Mouse (Mus musculus) embryonic facial prominence, embryonic 10.5 days (tissue): ENCODE data around the gene Plxna2. TPM values are rescaled to one million over a fixed set of nuclear protein-coding genes. Genes with fewer than 3 reads are reported as not detected.

Source experiments
- DNase-seq: peaks from one replicate; pipeline ENCODE4 v3.0.0-alpha.2; 2017; ENCODE audit warnings: low spot score
- H3K27ac ChIP-seq: fragments of 300-500 bp; sonication (generic); replicated peaks from 2 replicates; pipeline ENCODE4 v1.5.1; 2016; ENCODE audit warnings: mild to moderate bottlenecking
- H3K27me3 ChIP-seq: fragments of 300-500 bp; sonication (generic); replicated peaks from 2 replicates; pipeline ENCODE4 v1.6.1; 2016; ENCODE audit warnings: low read depth, mild to moderate bottlenecking; ENCODE audit not compliant: poor library complexity, severe bottlenecking
- H3K36me3 ChIP-seq: fragments of 300-500 bp; sonication (generic); replicated peaks from 2 replicates; pipeline ENCODE4 v1.6.1; 2016; ENCODE audit warnings: mild to moderate bottlenecking, moderate library complexity
- H3K4me1 ChIP-seq: fragments of 300-500 bp; sonication (generic); 2 replicates; pipeline ENCODE4 v1.6.1; 2016
- H3K4me3 ChIP-seq: fragments of 300-500 bp; sonication (generic); 2 replicates; pipeline ENCODE4 v1.5.1; 2016; ENCODE audit warnings: mild to moderate bottlenecking, moderate library complexity
- H3K9me3 ChIP-seq: fragments of 300-500 bp; sonication (generic); 2 replicates; pipeline ENCODE4 v1.6.1; 2016; ENCODE audit warnings: mild to moderate bottlenecking
- WGBS: fragments of 180-500 bp; shearing (Covaris S2); methylation state at CpG from one replicate; pipeline ENCODE4 v1.1.7; 2016; 5-methylcytosine and 5-hydroxymethylcytosine counted together
- polyA plus RNA-seq: library from polyadenylated mRNA; unstranded; fragments of >200 nt; fragmentation: Nextera tagmentation; extraction: Ambion mirVana; gene quantifications from 2 replicates; pipeline ENCODE4 v1.2.1, GENCODE M21; 2016

Plxna2 gene
- polyA plus RNA-seq, 1 experiment from 2014 or later: 12.9 TPM

DNA sequence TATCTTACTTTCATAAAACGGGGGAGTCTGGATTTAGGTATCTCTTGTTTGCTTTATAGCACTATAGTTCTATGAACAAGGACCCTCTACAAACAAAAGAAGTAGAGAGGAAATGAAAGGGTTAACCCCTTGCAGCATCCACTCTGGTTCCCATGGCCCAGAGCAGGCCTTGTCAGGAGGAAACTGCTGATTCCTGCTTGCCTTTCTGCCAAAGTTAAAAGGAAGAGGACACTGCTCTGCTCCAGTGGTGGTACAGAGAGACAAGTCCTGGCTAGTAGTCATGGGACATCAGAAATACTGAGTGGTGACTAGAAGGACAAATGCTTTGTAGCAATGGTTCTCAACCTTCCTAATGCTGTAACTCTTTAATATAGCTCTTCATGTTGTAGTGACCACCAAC lies 27.9 kb downstream of the Plxna2 start:
- peaks cover 63% of the 10 kb centered on the region for H3K36me3 ChIP-seq
- DNase-seq: no peak
- H3K4me3 ChIP-seq: no peak overlapping the region
- 80% methylated on average over 1 of the region's 1 CpGs for WGBS
- peaks cover 18% of the 10 kb centered on the region for H3K4me1 ChIP-seq
- no peak overlapping the region for H3K27ac ChIP-seq
- no peaks in the 10 kb centered on the region for H3K27me3 ChIP-seq
- no peaks in the 10 kb centered on the region for H3K9me3 ChIP-seq

DNA sequence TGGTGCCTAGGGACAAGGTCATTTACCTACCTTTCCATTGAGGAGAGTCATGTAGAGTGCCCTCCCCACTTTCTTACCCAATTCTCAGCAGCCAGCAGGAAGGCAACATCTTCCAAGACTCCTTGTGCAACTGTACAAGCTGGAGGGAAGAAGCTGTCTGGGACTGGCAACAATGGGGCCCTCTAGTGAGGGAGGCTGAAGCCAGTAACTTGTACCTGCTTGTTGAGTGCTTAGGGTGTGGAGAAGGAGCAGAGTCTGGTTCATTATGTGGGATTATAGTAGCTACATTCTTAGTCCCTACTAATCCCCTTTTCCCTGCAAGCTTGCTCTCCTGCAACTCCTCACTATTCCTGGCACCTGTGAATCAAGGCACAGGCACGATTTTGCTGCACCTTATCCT lies 32.1 kb downstream of the Plxna2 start:
- H3K27ac ChIP-seq: no peak overlapping the region
- no peak for DNase-seq
- H3K36me3 ChIP-seq: peaks cover 73% of the 10 kb centered on the region
- 67% methylated on average over 1 of the region's 1 CpGs for WGBS
- no peaks in the 10 kb centered on the region for H3K27me3 ChIP-seq
- no peaks in the 10 kb centered on the region for H3K9me3 ChIP-seq
- no peaks in the 10 kb centered on the region for H3K4me1 ChIP-seq
- H3K4me3 ChIP-seq: no peak overlapping the region

DNA sequence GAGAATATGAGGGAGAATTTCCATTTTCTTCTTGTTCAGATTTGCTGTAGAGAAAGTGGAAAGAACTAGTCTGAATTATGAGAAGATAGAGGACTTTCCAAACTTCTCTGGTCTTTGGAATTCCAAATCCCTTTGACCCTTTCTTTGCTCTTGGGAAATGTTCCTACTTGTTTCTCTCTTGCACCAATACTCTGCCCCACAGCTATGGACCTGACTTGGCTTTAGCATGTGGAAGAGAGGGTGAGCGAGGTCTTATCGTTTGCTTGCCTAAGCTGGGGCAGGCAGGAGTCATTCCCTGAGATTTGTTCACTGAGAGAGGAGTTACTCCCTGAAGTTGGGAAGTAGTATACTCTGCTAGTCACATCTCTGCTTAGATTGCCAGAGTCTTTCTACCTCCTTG lies 32.5 kb downstream of the Plxna2 start:
- H3K36me3 ChIP-seq: peaks cover 70% of the 10 kb centered on the region
- H3K4me3 ChIP-seq: no peak overlapping the region
- H3K27ac ChIP-seq: no peak overlapping the region
- no peaks in the 10 kb centered on the region for H3K9me3 ChIP-seq
- no peaks in the 10 kb centered on the region for H3K27me3 ChIP-seq
- no peak for DNase-seq
- H3K4me1 ChIP-seq: no peaks in the 10 kb centered on the region
- 96% methylated on average over 2 of the region's 2 CpGs for WGBS

DNA sequence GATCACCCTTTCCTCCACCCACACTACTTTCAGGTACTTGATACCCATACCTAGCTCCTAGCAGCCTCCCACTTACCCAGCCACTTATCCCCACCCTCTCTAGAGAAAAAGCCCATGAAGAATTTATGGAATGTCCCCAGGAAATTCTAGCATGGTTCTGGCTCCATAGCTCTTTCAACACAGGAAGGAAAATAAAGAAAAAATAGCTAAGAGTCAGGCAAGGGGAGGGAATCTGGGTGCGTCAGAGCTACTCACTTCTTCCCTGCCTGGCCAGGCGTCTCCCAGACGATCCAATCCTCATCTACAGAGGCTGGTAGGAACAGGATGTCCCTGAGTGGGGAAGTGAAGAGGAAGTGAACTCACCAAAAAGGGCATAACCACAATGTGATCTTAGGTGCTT lies 34.0 kb downstream of the Plxna2 start:
- peaks cover 67% of the 10 kb centered on the region for H3K36me3 ChIP-seq
- no peak for DNase-seq

DNA sequence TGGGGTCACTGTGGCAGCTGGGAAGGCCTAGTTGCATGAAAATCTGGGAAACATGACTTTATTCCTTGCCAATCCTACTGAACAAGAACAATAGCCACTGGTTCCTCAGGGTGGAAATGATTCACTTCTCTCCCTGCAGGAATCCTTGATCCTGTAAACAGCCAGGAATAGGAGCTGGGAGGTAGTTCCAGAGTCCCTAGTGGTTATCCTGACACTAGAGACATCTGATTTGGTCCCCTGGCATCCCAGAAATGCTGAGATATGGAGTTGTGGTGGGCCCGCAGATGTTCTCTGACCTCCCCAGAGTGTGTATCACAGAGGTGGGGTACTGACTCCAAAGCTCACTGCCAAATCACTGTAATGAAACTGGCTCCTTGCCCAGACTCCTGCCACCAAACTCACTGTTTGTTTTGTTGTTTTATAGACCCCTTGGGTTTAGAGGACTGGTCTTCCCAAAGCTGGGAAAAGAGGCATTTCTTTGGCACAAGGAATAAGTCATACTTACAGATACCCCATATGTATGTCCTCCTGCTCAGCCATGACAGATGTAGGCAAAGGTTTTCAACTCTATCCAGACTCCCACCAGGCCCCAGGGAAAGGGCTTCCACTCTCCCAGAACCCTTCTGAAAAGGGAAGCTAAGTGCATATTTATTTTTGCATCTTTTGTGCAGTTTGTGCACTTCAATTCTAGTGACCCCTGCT lies 40.6 kb downstream of the Plxna2 start:
- H3K4me3 ChIP-seq: no peak overlapping the region
- peaks cover 16% of the 10 kb centered on the region for H3K4me1 ChIP-seq
- whole genome bisulfite sequencing: 88% methylated on average over 1 of the region's 1 CpGs
- H3K27ac ChIP-seq: no peak overlapping the region
- no peaks in the 10 kb centered on the region for H3K27me3 ChIP-seq
- DNase-seq: no peak
- no peaks in the 10 kb centered on the region for H3K9me3 ChIP-seq
- peaks cover 16% of the 10 kb centered on the region for H3K36me3 ChIP-seq

More for the DNA sequence above, 34.0 kb downstream of the Plxna2 start:
- 71% methylated on average over 3 of the region's 3 CpGs for WGBS
- Histone ChIP-seq H3K4me3 (no peak overlapping the region), H3K27ac (no peak overlapping the region), H3K9me3 (no peaks in the 10 kb centered on the region), H3K27me3 (no peaks in the 10 kb centered on the region), H3K4me1 (no peaks in the 10 kb centered on the region)

DNA sequence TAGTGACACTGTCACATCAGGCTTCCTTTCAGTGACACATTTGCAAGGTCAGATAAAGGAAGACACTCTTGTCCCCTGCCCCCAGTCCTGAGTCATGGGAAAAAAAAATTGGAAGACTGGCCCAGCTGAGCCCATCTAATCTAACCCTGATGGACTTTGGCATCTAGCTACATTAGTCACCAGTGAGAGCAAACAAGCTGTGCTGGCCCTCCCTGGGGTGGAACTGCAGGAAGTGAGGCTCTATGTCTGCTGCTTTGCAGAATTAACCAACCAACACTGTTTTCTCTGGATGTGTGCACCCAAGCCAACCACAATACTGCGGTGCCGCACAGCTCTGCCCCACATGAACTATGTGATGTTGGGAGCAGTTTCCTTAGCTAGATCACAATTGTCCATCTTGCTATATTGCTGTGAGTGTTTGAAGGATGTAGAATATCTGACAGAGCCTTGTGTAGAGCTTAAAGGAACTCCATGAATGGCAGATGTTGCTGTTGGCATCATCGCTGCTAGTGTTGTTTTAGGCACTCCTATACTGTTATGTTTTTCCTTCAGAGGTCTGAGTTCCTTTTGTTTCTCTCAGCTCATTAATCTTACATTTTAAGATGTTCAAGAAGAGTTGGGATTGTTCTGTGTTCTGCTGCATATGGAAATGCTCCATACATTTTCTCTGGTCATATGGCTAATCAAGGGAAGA lies 42.6 kb downstream of the Plxna2 start:
- Histone ChIP-seq H3K27ac (no peak overlapping the region), H3K9me3 (no peaks in the 10 kb centered on the region), H3K4me3 (no peak overlapping the region), H3K4me1 (peaks cover 16% of the 10 kb centered on the region), H3K36me3 (peaks cover 15% of the 10 kb centered on the region), H3K27me3 (no peaks in the 10 kb centered on the region)
- 93% methylated on average over 3 of the region's 3 CpGs for WGBS
- DNase-seq: no peak

DNA sequence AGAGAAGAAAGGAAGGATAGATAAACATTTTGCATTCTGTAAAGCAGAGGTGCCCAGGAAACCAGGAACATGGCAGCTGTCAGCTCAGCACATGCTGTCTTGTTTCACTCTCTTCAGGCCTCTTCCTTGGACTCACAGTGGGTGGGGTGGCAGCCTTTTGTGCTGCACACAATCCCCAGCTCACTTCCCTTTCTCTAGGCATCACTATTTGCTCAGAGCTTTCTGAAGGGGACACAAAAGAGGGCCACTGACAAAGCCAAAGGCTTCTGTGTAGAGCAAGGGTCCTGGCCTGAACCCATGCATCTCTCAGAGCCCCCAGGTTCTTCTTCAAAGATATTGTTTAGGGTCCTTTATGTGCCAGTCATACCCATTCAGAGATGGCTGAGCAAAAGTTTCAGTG lies 45.0 kb downstream of the Plxna2 start:
- peaks cover 16% of the 10 kb centered on the region for H3K4me1 ChIP-seq
- no peaks in the 10 kb centered on the region for H3K27me3 ChIP-seq
- DNase-seq: no peak
- H3K9me3 ChIP-seq: no peaks in the 10 kb centered on the region
- no peak overlapping the region for H3K27ac ChIP-seq
- no peak overlapping the region for H3K4me3 ChIP-seq
- H3K36me3 ChIP-seq: peaks cover 17% of the 10 kb centered on the region

DNA sequence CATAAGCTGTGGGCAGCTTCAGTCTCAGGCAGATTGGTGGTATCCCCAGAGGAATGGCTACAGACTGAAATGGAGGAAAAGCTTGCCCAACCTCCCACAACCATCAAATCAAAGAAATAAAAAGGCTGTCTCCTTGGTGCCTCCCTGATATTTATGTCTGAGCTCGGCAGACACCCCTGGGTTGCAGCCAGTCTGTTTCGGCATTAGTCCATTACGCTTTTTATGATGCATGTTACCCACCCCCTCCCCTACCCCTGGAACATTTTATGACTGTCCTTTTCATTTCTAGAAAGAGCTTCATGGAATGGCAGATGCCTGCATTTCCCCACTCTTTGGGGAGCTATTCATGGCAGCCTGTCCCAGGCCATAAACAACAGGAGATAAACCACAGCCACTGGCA lies 47.7 kb downstream of the Plxna2 start:
- H3K4me1 ChIP-seq: peaks cover 11% of the 10 kb centered on the region
- no peak overlapping the region for H3K4me3 ChIP-seq
- no peaks in the 10 kb centered on the region for H3K9me3 ChIP-seq
- no peak overlapping the region for H3K27ac ChIP-seq
- H3K36me3 ChIP-seq: peaks cover 16% of the 10 kb centered on the region
- no peak for DNase-seq
- no peaks in the 10 kb centered on the region for H3K27me3 ChIP-seq
- WGBS: 86% methylated on average over 3 of the region's 3 CpGs

DNA sequence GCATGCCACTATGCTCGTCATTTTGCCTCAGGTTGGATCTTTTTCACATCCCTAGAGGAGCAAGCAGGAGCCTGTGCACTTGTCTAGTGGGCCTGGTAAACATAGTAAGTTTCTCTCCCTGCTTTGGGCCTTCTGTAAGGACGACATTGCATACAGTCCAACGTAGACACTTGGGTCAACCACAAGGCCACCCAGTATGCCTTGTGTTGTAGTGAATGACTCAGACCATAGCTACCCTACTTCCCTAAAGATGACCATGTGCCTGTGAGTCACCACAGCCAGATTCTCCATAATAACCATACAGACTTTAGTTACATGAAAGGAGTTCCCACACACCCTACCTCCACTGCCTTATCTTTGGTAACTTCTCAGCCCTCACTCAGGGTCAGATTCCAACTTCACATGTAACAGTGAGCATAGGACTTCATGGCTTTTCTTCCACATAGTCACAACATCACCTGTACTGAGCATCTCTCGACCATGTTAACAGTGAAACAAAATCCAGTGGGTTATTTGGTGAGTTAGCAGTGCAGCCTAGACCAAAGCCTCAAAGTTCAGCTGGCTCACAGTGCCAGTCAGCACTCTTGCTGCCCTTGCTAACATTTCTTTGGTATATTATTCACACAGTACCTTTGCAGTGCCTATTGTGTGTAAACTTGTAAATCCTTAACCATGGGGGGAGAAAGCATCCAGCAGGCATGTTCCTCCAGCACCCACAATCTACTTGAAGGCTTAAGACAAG lies 53.9 kb downstream of the Plxna2 start:
- no peak overlapping the region for H3K4me3 ChIP-seq
- no peaks in the 10 kb centered on the region for H3K27me3 ChIP-seq
- no peaks in the 10 kb centered on the region for H3K9me3 ChIP-seq
- WGBS: 80% methylated on average over 4 of the region's 4 CpGs
- H3K36me3 ChIP-seq: peaks cover 8% of the 10 kb centered on the region; the same call in 1 of the 2 replicates
- H3K4me1 ChIP-seq: peaks cover 21% of the 10 kb centered on the region
- no peak overlapping the region; the same call in 1 of the 2 replicates for H3K27ac ChIP-seq
- DNase-seq: no peak

DNA sequence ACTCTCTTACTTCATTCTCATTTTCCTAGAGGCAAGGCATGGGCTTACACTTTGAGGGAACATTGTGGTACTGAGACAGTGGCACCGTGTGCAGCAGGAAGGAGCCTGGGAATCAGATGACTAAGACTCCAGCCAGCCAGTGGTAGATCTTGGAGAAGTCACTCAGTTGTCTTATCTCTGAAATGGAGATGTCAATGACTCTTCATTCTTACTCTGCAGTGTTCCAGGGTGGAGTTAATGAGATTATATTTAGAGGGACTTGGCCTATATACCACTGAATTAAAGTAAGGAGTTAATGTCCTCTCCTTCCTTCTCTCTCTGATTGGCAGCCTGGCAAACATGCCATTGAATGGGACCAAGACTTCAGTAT lies 54.5 kb downstream of the Plxna2 start:
- H3K4me3 ChIP-seq: no peak overlapping the region
- peaks cover 26% of the 10 kb centered on the region for H3K4me1 ChIP-seq
- no peak overlapping the region; the same call in 1 of the 2 replicates for H3K27ac ChIP-seq
- DNase-seq: no peak
- no peaks in the 10 kb centered on the region for H3K27me3 ChIP-seq
- 0 out of 2 replicates have a peak, but pooled peaks cover 4% of the 10 kb centered on the region for H3K36me3 ChIP-seq
- whole genome bisulfite sequencing: 83% methylated on average over 1 of the region's 1 CpGs
- no peaks in the 10 kb centered on the region for H3K9me3 ChIP-seq

DNA sequence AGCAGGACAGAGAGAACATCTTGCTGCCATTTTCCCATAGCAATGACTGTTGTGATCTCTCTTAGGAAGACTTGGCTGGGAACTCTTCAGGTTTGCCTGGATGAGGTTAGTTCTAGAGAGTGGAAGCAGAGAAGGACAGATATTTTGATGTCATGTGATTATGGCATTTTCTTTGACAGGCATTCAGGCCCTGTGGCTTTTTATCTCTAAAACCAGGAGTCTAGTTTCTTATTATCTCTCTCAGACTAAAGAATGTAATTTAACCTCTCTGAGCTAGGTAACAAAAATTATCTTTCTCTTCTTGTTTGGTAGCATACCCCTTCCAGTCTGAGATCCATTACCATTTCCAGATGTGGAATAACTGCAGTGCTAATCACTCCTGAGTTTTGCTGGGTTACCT lies 55.2 kb downstream of the Plxna2 start:
- Histone ChIP-seq H3K4me1 (peaks cover 33% of the 10 kb centered on the region), H3K27me3 (no peaks in the 10 kb centered on the region), H3K9me3 (no peaks in the 10 kb centered on the region), H3K4me3 (no peak overlapping the region), H3K27ac (no peak overlapping the region), H3K36me3 (no peaks in the 10 kb centered on the region)
- no peak for DNase-seq

DNA sequence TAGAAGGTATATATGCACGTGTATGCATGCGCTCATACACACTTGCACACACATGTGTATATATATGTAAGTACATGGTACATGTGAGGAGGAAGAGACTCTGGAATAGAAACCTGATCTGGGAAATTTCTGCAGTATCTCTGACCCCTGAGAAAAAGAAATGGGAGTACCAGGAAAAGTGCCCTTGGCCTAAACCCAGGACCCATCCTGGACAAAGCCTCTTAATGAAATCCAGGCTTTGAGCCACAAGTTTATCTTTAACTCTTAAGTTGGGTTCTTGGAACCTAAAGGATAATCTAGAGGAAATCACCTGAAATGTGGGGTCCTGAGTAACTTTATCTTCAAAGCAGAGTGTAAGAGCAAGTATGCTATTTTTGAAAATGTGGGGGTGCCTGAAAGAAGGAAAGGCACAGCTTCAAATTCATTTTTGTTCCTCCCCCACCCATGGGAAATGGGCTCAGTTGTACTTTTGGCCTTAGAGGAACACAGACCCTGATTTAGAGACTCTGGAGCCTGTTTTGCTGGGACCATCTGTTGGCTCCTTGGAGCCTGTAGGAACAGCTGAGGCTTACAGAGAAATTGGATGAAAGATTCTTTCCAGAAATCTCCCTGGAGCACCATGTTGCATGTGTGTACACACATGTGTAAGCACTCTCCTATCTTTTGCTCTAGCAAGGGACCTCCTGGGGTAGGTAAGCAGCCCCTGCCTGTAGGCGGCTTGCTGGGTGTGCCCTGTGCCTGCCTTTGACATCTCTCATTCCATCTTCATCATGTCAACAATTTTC lies 57.3 kb downstream of the Plxna2 start:
- DNase-seq: no peak
- 80% methylated on average over 3 of the region's 3 CpGs for WGBS
- Histone ChIP-seq H3K36me3 (no peaks in the 10 kb centered on the region), H3K4me1 (peaks cover 54% of the 10 kb centered on the region), H3K27me3 (no peaks in the 10 kb centered on the region), H3K27ac (0 out of 2 replicates have a peak overlapping the region, but pooled peaks have one; percentile 8), H3K9me3 (no peaks in the 10 kb centered on the region), H3K4me3 (no peak overlapping the region)
